Mouse (Mus musculus) lung, adult 2 months (tissue): ENCODE results near the gene Pcdh7.

Experiments used
- CTCF ChIP-seq: fragments of 200-500 bp; IDR thresholded peaks from 2 replicates; pipeline ENCODE4 v1.5.1; 2011; ENCODE audit warnings: mild to moderate bottlenecking, low read length, control low read depth; ENCODE audit not compliant: insufficient read depth
- POLR2A ChIP-seq: fragments of 200-500 bp; IDR thresholded peaks from 2 replicates; pipeline ENCODE4 v1.6.1; 2011; ENCODE audit warnings: low read depth, mild to moderate bottlenecking, control low read depth, low read length, borderline replicate concordance; ENCODE audit errors: extremely low read depth

- TF ChIP-seq CTCF (no peak), POLR2A (no peak)
Observed at GRCm38 (mm10) chr5:57865256-57865655, 147.5 kb downstream of the Pcdh7 start.
